Mouse (Mus musculus) Patski (cell line): ENCODE measurements around the gene Lcmt2. TPM values are rescaled to one million over a fixed set of nuclear protein-coding genes. Genes with fewer than 3 reads are reported as not detected.
A peak's percentile ranks its signal among the peaks of the same experiment; 100 is the strongest.

Experiments
- ATAC-seq: fragments of 100-300 bp; one replicate; pipeline ENCODE4 v1.8.0; 2021
- CTCF ChIA-PET: fragments of 350-600 bp; sonication (Branson Sonifier 250); formaldehyde crosslinking; loops from one replicate; lab custom pipeline; 2022; ENCODE audit warnings: inconsistent platforms; lab: Charles Lee
- POLR2A ChIA-PET: fragments of 350-600 bp; sonication (Branson Sonifier 250); formaldehyde crosslinking; loops from one replicate; lab custom pipeline; 2022; ENCODE audit warnings: antibody characterized with exemption, inconsistent platforms; lab: Charles Lee
- DNase-seq: peaks from one replicate; pipeline ENCODE4 v3.0.0-alpha.2; 2011; ENCODE audit warnings: low read depth, low spot score
- H3K27me3 ChIP-seq: fragments of 371-371 bp; one replicate; pipeline ENCODE4 v1.5.1; 2021
- CTCF ChIP-seq: fragments of 100-300 bp; IDR thresholded peaks from one replicate; pipeline ENCODE4 v1.5.1; 2021
- in situ Hi-C: fragments of 300-500 bp; cut with MboI; formaldehyde crosslinking; loops from 3 replicates; pipeline ENCODE4 v1.11.1; 2018; ENCODE audit warnings: low pct_unique_long_range_greater_than_20kb, mixed read lengths
- polyA plus RNA-seq: library from polyadenylated mRNA; unstranded; gene quantifications from one replicate; pipeline ENCODE4 v1.2.3, GENCODE M21; 2021

Lcmt2 gene
- polyA plus RNA-seq, 1 experiment from 2014 or later = 7.8 TPM

DNA sequence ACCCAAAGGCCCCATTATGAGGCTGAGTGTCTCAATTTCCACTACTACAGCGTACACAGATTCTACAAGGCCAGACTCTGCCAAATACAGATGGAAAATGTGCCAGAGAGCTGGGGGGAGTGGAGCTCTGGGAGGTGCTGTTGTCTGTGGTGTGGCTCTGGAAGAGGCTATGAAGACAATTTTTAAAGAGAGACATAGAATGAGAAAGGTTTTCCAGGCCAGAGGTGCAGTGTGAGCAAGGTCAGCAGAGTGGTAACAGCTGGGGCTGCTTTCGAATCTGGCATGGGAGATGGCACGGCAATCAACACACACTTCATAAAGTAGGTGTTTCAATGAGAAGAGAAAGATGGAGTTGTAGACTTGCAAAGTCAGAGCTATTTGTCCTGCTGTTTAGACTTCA is 21.2 kb downstream of the Lcmt2 start:
- ChIA-PET POLR2A (no interaction called here), CTCF (no interaction called here)
- TF ChIP-seq CTCF = no peak
- in situ Hi-C loops = no loop called here
- H3K27me3 ChIP-seq = peaks cover 34% of the 10 kb centered on the region
- DNase-seq (no peak), ATAC-seq (no peak)

DNA sequence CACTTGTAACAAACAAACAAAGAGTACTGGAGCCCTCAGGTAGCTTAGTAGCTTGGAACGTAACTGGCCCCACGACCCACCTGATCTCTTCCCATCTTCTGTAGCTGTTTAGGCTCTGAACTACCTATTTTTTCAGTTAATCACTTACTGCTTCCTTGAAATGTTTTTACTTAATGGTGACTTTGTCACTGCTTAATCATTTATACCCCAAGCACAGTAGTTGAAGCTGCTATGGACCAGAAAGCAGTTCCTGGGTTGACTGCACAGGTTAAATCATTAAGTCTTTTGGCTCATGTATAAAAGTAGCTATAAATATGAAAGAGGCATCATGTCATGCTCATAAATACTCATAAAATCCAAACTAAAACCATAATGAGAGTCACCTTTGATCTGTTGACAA is 25.0 kb downstream of the Lcmt2 start:
- ATAC-seq = no peak
- H3K27me3 ChIP-seq = peaks cover 53% of the 10 kb centered on the region
- DNase-seq = no peak
- in situ Hi-C loops = no loop called here
- ChIA-PET POLR2A (interaction anchor here (0.6 to 0.7 kb wide), 2 partner anchors 64 to 983 kb away, joined by 3 read pairs; no protein-coding TSS in a partner anchor), CTCF (interaction anchor here (1.4 kb wide), 1 partner anchor 13 kb away, joined by 5 read pairs; no protein-coding TSS in a partner anchor)
- no peak for TF ChIP-seq CTCF

DNA sequence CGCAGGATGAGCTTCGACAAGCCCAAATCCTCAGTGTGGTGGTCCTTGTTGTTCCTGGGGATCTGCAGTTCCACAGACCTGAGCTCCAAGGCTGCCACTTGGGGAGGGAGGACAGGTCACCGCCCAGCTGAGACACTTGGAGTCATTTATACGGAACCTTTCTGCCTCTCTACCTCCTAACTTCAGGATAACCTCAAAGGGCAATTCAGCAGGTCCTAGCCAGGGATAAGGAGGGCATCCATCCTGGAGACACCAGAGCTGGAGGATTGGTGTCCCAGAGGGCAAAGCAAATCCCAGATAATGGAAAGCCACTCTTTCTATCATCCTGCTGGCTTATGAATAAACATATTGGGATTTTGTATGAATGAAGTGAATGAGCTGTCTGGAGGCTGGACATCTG is 30.8 kb downstream of the Lcmt2 start, which contains the start of gene Tgm7:
TSS of gene Tgm7 (minus strand) at position 101 of the 400 bp plus-strand sequence.
- no peak for DNase-seq
- ATAC-seq = no peak
- no peak for TF ChIP-seq CTCF
- H3K27me3 ChIP-seq = peaks cover 37% of the 10 kb centered on the region
- POLR2A ChIA-PET = interaction anchor here (2.3 kb wide), 1 partner anchor 30 kb away, joined by 6 read pairs; the partner anchor contains the start of genes Adal and Lcmt2
- in situ Hi-C loops = no loop called here
- CTCF ChIA-PET = no interaction called here

DNA sequence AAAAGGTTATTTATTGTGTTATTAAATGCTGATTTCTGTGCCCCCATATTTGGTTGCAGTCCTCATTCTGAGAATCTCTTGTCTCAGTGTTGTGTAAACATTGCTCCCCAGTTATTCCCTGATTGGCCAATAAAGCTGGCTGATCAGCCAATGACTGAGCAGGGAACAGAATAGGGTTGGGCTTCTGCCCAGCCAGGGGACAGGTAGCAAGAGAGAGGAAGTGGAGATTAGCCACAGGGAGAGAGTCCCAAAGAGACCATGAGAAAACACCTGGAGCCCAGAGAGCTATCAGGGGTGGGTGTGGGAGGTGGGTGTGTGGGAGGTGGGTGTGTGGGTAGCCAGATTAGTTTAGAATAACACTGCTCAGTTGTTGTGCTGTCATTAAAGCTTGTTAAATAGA is 34.5 kb downstream of the Lcmt2 start:
- ATAC-seq (no peak), DNase-seq (no peak)
- POLR2A ChIA-PET = no interaction called here
- in situ Hi-C loops = no loop called here
- peaks cover 21% of the 10 kb centered on the region for H3K27me3 ChIP-seq
- CTCF ChIA-PET = no interaction called here
- TF ChIP-seq CTCF = no peak

DNA sequence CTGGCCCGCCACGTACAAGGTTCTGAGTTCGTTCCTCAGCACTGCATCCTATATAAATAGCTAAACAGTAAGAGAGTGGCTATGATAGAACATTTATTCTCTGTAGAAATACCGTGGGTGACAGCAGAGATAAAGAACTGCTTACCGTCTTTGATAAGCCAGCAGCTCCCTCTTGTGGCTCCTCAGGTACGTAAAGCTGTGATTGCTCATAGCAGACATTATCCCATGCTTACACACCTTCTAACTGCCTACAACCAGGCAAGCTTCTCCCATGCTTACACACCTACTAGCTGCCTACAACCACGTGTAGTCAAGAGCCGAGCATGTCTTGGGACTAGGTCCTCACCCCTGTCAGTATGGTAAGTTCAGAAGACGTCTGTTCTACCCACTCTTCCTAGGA is 38.4 kb downstream of the Lcmt2 start:
- POLR2A ChIA-PET = interaction anchor here (1.7 kb wide), 1 partner anchor 59 kb away, joined by 4 read pairs; no protein-coding TSS in a partner anchor
- CTCF ChIA-PET = interaction anchor here (0.7 to 2.2 kb wide), 14 partner anchors 12 to 704 kb away, joined by 3 to 9 read pairs (median 4); no protein-coding TSS in a partner anchor
- peak; percentile 71 for ATAC-seq
- peaks cover 39% of the 10 kb centered on the region for H3K27me3 ChIP-seq
- DNase-seq = peak; percentile 25
- in situ Hi-C loops = no loop called here
- TF ChIP-seq CTCF = peak; percentile 84

DNA sequence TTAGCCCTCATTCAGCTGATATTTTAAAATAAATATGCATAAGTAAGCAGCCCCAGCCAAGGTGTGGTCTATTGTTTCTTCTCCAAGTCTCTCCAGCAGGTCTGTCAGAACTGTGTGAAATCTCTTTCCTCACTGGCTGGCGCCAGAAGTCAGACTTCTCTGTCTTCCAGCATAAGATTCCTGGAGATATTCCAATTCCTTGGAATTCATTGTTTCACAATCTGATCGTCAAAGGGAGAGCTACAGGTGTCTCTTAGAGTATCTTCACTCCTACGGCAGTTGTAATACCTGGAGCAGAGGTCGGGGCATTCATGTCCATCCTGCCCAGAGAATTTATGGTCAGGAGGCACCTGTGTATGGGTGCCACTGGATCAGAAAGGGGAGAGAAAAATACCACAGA is 50.7 kb downstream of the Lcmt2 start:
- TF ChIP-seq CTCF = no peak
- ATAC-seq = no peak
- in situ Hi-C loops = loop anchor here (25.0 kb wide), 1 partner anchor 627 kb away; the partner anchor contains the start of gene Capn3
- H3K27me3 ChIP-seq = peaks cover 8% of the 10 kb centered on the region
- no peak for DNase-seq
- ChIA-PET POLR2A (interaction anchor here (0.6 kb wide), 1 partner anchor 310 kb away, joined by 4 read pairs; no protein-coding TSS in a partner anchor), CTCF (interaction anchor here (1.1 to 1.2 kb wide), 2 partner anchors 12 to 49 kb away, joined by 3 to 5 read pairs; no protein-coding TSS in a partner anchor)

DNA sequence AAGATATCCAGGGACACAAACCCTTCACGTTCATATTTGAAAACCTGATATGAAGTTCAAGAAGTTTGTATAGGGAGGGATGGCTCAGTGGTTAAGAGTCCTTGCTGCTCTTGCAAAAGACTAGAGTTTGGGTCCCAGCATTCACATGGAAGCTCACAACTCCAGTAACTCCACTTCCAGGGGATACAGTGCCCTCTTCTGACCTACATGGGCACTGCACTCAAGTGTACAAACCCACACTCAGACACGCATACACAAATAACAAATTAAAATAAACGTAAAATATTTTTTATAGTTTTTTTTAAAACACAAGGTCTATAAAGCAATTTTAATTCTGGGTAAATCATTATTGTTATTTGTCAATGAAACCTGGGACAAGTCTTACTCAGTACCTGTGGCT is 51.9 kb downstream of the Lcmt2 start:
- ChIA-PET CTCF (no interaction called here), POLR2A (no interaction called here)
- TF ChIP-seq CTCF = no peak
- DNase-seq = no peak
- peaks cover 5% of the 10 kb centered on the region for H3K27me3 ChIP-seq
- ATAC-seq = no peak
- in situ Hi-C loops = loop anchor here (25.0 kb wide), 1 partner anchor 626 kb away; the partner anchor contains the start of gene Capn3

DNA sequence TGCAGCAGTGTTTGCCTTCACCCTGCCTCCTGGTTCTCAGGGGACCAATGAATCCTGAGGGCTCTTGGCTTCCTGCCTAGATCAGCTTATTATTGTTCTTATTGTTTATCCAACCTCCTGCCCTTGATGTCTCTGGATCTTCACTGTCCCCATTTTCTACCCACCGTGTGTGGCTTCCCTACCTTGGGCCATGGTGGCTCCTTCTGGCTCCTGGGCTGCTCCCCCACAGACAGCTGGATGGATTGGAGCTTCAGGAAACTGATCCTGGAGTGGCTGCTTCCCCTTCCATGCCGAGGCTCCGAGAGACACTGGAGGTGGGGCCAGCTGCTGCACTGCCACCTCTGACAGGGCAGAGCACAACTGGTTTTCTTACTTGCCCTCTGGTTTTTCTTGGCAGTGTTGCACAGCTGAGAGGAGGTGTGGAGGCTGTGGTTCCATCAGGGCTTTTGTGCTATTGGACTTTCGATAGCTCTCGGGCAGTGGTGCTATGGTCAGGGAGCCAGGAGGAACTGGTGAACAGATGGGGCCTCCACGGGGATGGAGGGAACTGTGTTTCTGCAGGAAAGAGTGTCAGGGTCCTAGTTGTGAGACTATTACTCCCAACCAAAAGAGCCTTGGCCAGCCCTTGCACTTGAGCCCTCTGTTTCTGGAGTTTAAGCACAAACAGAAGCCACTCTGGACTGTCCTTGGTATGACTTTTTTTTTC is 54.8 kb downstream of the Lcmt2 start, which contains the start of gene Tgm5:
TSS of gene Tgm5 (minus strand) at position 362 of the 706 bp plus-strand sequence.
- POLR2A ChIA-PET = no interaction called here
- peak; percentile 64 for DNase-seq
- CTCF ChIA-PET = interaction anchor here (0.9 kb wide), 1 partner anchor 45 kb away, joined by 5 read pairs; no protein-coding TSS in a partner anchor

DNA sequence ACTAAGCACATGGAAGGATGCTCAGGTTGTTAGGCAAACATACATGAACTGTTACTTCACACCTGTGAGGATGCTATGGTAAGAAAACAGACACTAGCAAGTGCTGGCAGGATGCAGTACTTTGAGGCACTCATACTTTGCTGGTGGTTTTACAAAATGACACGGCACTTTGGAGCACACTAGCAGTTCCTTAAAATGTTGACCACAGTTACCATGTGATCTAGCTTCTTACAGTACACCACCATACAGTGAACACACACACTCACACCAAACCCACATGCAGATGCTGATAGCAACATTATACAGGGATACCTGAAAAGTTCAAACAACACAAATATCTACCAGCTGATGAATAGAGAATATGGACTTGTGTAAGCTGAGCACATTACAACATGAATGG is 57.8 kb downstream of the Lcmt2 start:
- POLR2A ChIA-PET = no interaction called here
- no peak for TF ChIP-seq CTCF
- CTCF ChIA-PET = no interaction called here
- peaks cover 5% of the 10 kb centered on the region for H3K27me3 ChIP-seq
- DNase-seq (no peak), ATAC-seq (no peak)
- in situ Hi-C loops = loop anchor here (25.0 kb wide), 1 partner anchor 620 kb away; the partner anchor contains the start of gene Capn3

More for the DNA sequence above, 54.8 kb downstream of the Lcmt2 start, which contains the start of gene Tgm5:
- peak; percentile 35 for ATAC-seq
- H3K27me3 ChIP-seq = peaks cover 5% of the 10 kb centered on the region
- in situ Hi-C loops = loop anchor here (25.0 kb wide), 1 partner anchor 623 kb away; the partner anchor contains the start of gene Capn3
- no peak for TF ChIP-seq CTCF

Other genes with a start within 250 kb of the Lcmt2 start
- gene Ubr1, start 169.9 kb downstream of the Lcmt2 start, polyA plus RNA-seq = 23.0 TPM
- gene Tmem62, start 163.6 kb downstream of the Lcmt2 start, polyA plus RNA-seq = 19.5 TPM
- gene Ccndbp1, start 132.2 kb downstream of the Lcmt2 start, polyA plus RNA-seq = 54.8 TPM
- gene Epb42, start 103.6 kb downstream of the Lcmt2 start, polyA plus RNA-seq = not detected
- 0.30 TPM for gene Tgm5, start 54.8 kb downstream of the Lcmt2 start, polyA plus RNA-seq
- not detected for gene Tgm7, start 30.9 kb downstream of the Lcmt2 start, polyA plus RNA-seq
- 14.2 TPM for gene Adal, start 225 bp downstream of the Lcmt2 start, polyA plus RNA-seq
- gene Tubgcp4, start 30.0 kb upstream of the Lcmt2 start, polyA plus RNA-seq = 32.0 TPM
- gene Zscan29, start 30.5 kb upstream of the Lcmt2 start, polyA plus RNA-seq = 13.5 TPM
- gene Trp53bp1, start 130.8 kb upstream of the Lcmt2 start, polyA plus RNA-seq = 58.4 TPM
- gene Map1a, start 148.9 kb upstream of the Lcmt2 start, polyA plus RNA-seq = 1.4 TPM
- gene Ppip5k1, start 214.7 kb upstream of the Lcmt2 start, polyA plus RNA-seq = 48.5 TPM
- 3.1 TPM for gene Ckmt1, start 217.1 kb upstream of the Lcmt2 start, polyA plus RNA-seq
- not detected for gene Strc, start 246.5 kb upstream of the Lcmt2 start, polyA plus RNA-seq